Comparison of ENCODE assay signal across 10 mouse cellular contexts in the genomic region with DNA sequence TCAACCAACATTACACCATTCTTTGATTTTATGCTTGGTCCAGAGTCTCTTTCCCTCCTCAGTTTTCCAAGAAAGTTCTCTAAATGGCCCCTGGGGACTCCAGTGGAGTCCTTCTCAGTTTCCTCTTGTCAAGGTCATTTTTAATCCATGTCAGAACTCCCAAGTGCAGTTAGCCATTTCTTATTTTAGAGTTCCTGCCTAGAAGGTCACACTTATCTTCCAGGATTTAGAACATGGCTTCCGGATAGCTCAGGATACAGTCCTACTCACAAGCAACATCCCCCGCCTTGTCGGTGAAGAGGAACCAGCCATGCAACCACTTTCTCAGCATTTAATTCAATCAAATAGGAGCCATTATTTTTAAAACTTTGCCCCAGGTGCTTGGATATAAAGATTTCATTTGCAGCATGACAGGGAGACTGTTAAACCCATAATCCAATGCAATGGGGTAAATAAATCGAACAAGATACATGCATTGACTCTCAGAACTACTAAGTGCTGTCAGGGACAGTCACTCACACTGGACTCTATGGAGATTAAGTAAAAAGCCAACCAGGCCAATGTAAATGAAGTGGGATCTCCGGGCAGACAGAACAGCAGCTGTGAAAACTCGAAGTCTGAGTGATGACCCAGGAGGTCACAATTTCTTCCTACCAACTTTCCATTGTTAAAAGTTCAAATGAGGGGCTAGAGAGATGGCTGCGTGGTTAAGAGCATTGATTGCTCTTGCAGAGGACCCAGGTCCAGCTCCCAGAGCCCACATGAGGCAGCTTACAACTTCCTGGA. TPM values are rescaled to one million over a fixed set of nuclear protein-coding genes. Genes with fewer than 3 reads are reported as not detected.
DNase-seq lines count a peak whose midpoint lies in the region; ATAC-seq and TF ChIP-seq lines count a peak whose summit lies in the region.
"Had no signal": no experiment of that assay in that cellular context is flagged by ENCODE, and none has a peak within 500 bp of the region (broad histone marks: within the 10 kb centered on the region; RNA-seq: fewer than 3 reads in every experiment).

No protein-coding gene starts in this region.

- intact Hi-C loops in heart, postnatal 25 days (cut with DNase I): loop anchor here (2.0 kb wide), 1 partner anchor 15 kb away; no protein-coding TSS in a partner anchor

- no peaks in the 10 kb centered on the region for H3K27me3 ChIP-seq in spleen, adult 2 months (ENCODE audit: control insufficient read depth, insufficient read depth, low read length)
- no peaks in the 10 kb centered on the region for H3K27me3 ChIP-seq in stomach, embryonic 15.5 days (replicated peaks)
- H3K27me3 ChIP-seq: limb, embryonic 13.5 days had no signal

- 72% methylated on average over 7 of the region's 7 CpGs for WGBS in spleen, adult 2 months
- WGBS in stomach, embryonic 15.5 days: 48% methylated on average over 7 of the region's 7 CpGs

- H3K9me3 ChIP-seq in stomach, embryonic 15.5 days: no peaks in the 10 kb centered on the region
- H3K9me3 ChIP-seq: limb, embryonic 13.5 days had no signal

- TF ChIP-seq POLR2A in spleen, adult 2 months (IDR thresholded peaks at IDR 0.05; ENCODE audit: low read depth, low read length): no peak

- 0 out of 2 replicates have a peak overlapping the region, but pooled peaks have one; percentile 37 for H3K27ac ChIP-seq in spleen, adult 2 months (ENCODE audit: insufficient read depth, low read length)
- peak overlapping the region; percentile 67 for H3K27ac ChIP-seq in stomach, embryonic 15.5 days
- H3K27ac ChIP-seq: limb, embryonic 13.5 days had no signal

- no peak for ATAC-seq in stomach, embryonic 15.5 days (ENCODE audit: insufficient read depth, low FRiP score, low read depth)
- ATAC-seq in CD4-positive, CD25-positive, alpha-beta regulatory T cell, adult 4 months: no peak
- ATAC-seq in monocyte, adult 5-6 weeks (replicated peaks; ENCODE audit: insufficient number of reproducible peaks, low FRiP score, low TSS enrichment, poor library complexity, severe bottlenecking): no peak

- no peak overlapping the region for H3K4me3 ChIP-seq in spleen, adult 2 months (ENCODE audit: extremely low read depth, insufficient read depth, insufficient read length)
- H3K4me3 ChIP-seq in stomach, embryonic 15.5 days (replicated peaks): no peak overlapping the region
- H3K4me3 ChIP-seq: limb, embryonic 13.5 days had no signal

- no peak for TF ChIP-seq CTCF in spleen, adult 2 months (IDR thresholded peaks at IDR 0.05; ENCODE audit: extremely low read depth, insufficient read depth, insufficient read length, insufficient replicate concordance)

- H3K4me1 ChIP-seq in spleen, adult 2 months (ENCODE audit: control insufficient read depth, insufficient read depth, insufficient read length): peaks cover 6% of the 10 kb centered on the region; the same call in 1 of the 2 replicates
- peaks cover 16% of the 10 kb centered on the region for H3K4me1 ChIP-seq in stomach, embryonic 15.5 days

- peak; percentile 40 for DNase-seq in heart, adult 8-10 months (ENCODE audit: low spot score)
- DNase-seq in heart, postnatal 25 days (ENCODE audit: low spot score): no peak
- DNase-seq in spleen, adult 2 months (ENCODE audit: low read depth in 1 of 2, low spot score in 2 of 2): no peak
- no peak for DNase-seq in spleen, adult 12 weeks (ENCODE audit: low spot score)
- peak; percentile 57 for DNase-seq in kidney, adult 9 months
- DNase-seq: thymus, adult 2 months had no signal

- H3K9ac ChIP-seq in stomach, embryonic 15.5 days: no peak overlapping the region
- H3K9ac ChIP-seq: limb, embryonic 13.5 days had no signal

- H3K36me3 ChIP-seq in spleen, adult 2 months (ENCODE audit: control insufficient read depth, insufficient read depth, low read length): no peaks in the 10 kb centered on the region
- H3K36me3 ChIP-seq in stomach, embryonic 15.5 days: no peaks in the 10 kb centered on the region
- H3K36me3 ChIP-seq: limb, embryonic 13.5 days had no signal

- 0 out of 2 replicates have a peak overlapping the region, but pooled peaks have one; percentile 26 for H3K4me2 ChIP-seq in stomach, embryonic 15.5 days
- H3K4me2 ChIP-seq: limb, embryonic 13.5 days had no signal

RNA-seq across cellular contexts. Expression of a gene that starts 6.0 kb away (rescaled TPM):
- 1 to 10 TPM; 3.7 to 4.8 (median 4.2) TPM for total RNA-seq in heart, adult 8-10 months (2022)
- 1 to 10 TPM; 4.9 to 5.7 TPM for total RNA-seq in heart, postnatal 25 days (2021)
- polyA plus RNA-seq in spleen, adult 2 months (2012; rRNA removed): 1.1 and 1.2 TPM in 2 replicates
- 10.6 and 11.9 TPM in 2 replicates for polyA plus RNA-seq in stomach, embryonic 15.5 days (2015; fragmentation: Nextera tagmentation; extraction: Ambion mirVana)
- under 1 TPM in 1 of 2 experiments, not detected in 1; 0.55 TPM for polyA plus RNA-seq in CD4-positive, CD25-positive, alpha-beta regulatory T cell, adult 4 months (2017; shearing (Covaris generic))
- total RNA-seq in monocyte, adult 5-6 weeks (2017): 10.4 to 15.1 TPM (median 14.2 TPM) in 3 replicates

Comparison
In these comparisons a context has a peak if more than half of its experiments do, and no peak if none do; other contexts are left out.
1. DNase-seq: peak in heart, adult 8-10 months (single experiment) and kidney, adult 9 months (single experiment); none in heart, postnatal 25 days (single experiment), spleen, adult 2 months (0 of 2) and spleen, adult 12 weeks (single experiment).